Mouse (Mus musculus): ENCODE measurements around the gene Canx.

- no peak for TF ChIP-seq POLR2A (IDR thresholded peaks at IDR 0.05; ENCODE audit: low read depth, low read length)
- no peak for TF ChIP-seq CTCF (IDR thresholded peaks at IDR 0.05; ENCODE audit: borderline replicate concordance, insufficient read depth, low read length)
Measured at GRCm38 (mm10) chr11:50277025-50277424, 48.4 kb downstream of the Canx start.

Measured in embryonic fibroblast, embryonic 13.5 days (primary cell).